Mouse (Mus musculus) heart, adult 8-10 months (tissue): Measurements from ENCODE around the gene Ranbp17. TPM values are rescaled to one million over a fixed set of nuclear protein-coding genes. Genes with fewer than 3 reads are reported as not detected.

Experiments used
- DNase-seq: peaks from one replicate; pipeline ENCODE4 v3.0.0; 2022; ENCODE audit warnings: low spot score
- total RNA-seq, 4 experiments: library from RNA; stranded (reverse); gene quantifications; 2 replicates each; pipeline ENCODE4 v1.2.4; 2022

Ranbp17 gene
- total RNA-seq, 4 experiments from 2014 or later = 0.19 to 0.66 (median 0.36) TPM

- no peak for DNase-seq
Observed at GRCm38 (mm10) chr11:33234134-33234533, 279.4 kb downstream of the Ranbp17 start.

- no peak for DNase-seq
Observed at GRCm38 (mm10) chr11:33232056-33232455, 281.5 kb downstream of the Ranbp17 start.

- DNase-seq = no peak
Observed at GRCm38 (mm10) chr11:33228186-33228585, 285.4 kb downstream of the Ranbp17 start.

- DNase-seq = no peak
Observed at GRCm38 (mm10) chr11:33226516-33226915, 287.0 kb downstream of the Ranbp17 start.

- DNase-seq = no peak
Observed at GRCm38 (mm10) chr11:33221566-33222365, 291.8 kb downstream of the Ranbp17 start.

- no peak for DNase-seq
Observed at GRCm38 (mm10) chr11:33220763-33221162, 292.8 kb downstream of the Ranbp17 start.

- no peak for DNase-seq
Observed at GRCm38 (mm10) chr11:33217384-33218079, 296.0 kb downstream of the Ranbp17 start.

- no peak for DNase-seq
Observed at GRCm38 (mm10) chr11:33207411-33207810, 306.1 kb downstream of the Ranbp17 start.

- no peak for DNase-seq
Observed at GRCm38 (mm10) chr11:33204966-33205365, 308.6 kb downstream of the Ranbp17 start.

GRCm38 (mm10) chr11:33204329-33204705 is 309.2 kb downstream of the Ranbp17 start:
- DNase-seq = no peak

- DNase-seq = no peak
Observed at GRCm38 (mm10) chr11:33203383-33204328, 309.9 kb downstream of the Ranbp17 start, which contains the start of gene Tlx3. Tlx3 (minus strand) TSS chr11:33203589.

- DNase-seq = no peak
Observed at GRCm38 (mm10) chr11:33202972-33203371, 310.6 kb downstream of the Ranbp17 start.

GRCm38 (mm10) chr11:33202296-33202695 is 311.2 kb downstream of the Ranbp17 start:
- DNase-seq = no peak

- DNase-seq = no peak
Observed at GRCm38 (mm10) chr11:33201626-33202010, 311.9 kb downstream of the Ranbp17 start.

- no peak for DNase-seq
Observed at GRCm38 (mm10) chr11:33200764-33201625, 312.6 kb downstream of the Ranbp17 start.

- no peak for DNase-seq
Observed at GRCm38 (mm10) chr11:33199906-33200763, 313.4 kb downstream of the Ranbp17 start.

GRCm38 (mm10) chr11:33199117-33199514 is 314.4 kb downstream of the Ranbp17 start:
- no peak for DNase-seq

- no peak for DNase-seq
Observed at GRCm38 (mm10) chr11:33198351-33199116, 315.0 kb downstream of the Ranbp17 start.

GRCm38 (mm10) chr11:33197673-33198072 is 315.9 kb downstream of the Ranbp17 start:
- DNase-seq = no peak
